Mouse (Mus musculus): Measurements from ENCODE around the gene Sema4f. TPM values are rescaled to one million over a fixed set of nuclear protein-coding genes. Genes with fewer than 3 reads are reported as not detected.

The Sema4f gene
- total RNA-seq (2015) (1.4 and 2.5 TPM in 2 replicates), total RNA-seq (2017) (0.29 and 1.6 TPM in 2 replicates)

DNA sequence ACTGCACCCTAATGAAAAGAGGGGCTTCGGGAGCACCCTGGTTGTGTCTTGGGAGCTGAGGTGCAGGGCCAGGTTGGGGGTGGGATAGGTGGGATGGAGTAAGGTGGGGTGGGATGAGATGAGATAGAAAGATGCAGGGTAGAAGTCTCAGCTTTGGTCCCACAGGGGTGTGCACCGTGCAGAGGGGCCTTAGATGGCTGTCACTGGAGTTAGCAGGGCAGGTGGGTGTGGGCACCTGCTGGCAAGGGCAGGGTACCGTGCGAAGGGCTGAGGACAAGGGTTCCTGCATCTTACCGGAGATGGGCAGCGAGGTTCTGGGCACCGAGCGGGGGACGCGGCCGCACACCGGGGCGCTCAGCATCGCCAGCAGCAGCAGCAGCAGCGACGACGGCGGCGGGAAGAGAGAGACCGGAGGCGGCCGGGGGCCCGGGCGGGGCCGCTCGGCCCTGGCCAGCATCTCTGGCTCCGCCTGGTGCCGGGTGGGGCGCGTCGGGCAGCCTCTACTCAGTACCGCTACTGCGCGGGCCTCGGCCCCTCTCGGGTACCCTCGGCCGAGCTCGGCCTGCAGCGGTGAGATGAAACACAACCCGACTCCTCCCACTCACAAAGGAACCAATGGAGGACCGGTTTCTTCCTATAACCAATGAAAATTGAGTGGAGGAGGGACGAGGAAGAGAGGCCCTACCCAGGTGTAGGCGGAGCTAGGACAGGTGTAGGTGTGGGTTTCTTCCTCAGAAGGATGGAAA lies at the start of gene Sema4f:
Sema4f (minus strand) TSS at position 603 of the 746 bp plus-strand sequence.
- ATAC-seq (ENCODE audit: poor library complexity, severe bottlenecking), result peak; percentile 80

GRCm38 (mm10) chr6:82987411-82987971 lies 47.9 kb upstream of the Sema4f start:
- no peak for ATAC-seq (ENCODE audit: poor library complexity, severe bottlenecking)

GRCm38 (mm10) chr6:82971031-82971430 lies 31.5 kb upstream of the Sema4f start:
- peak; percentile 95 for ATAC-seq (ENCODE audit: poor library complexity, severe bottlenecking)

DNA sequence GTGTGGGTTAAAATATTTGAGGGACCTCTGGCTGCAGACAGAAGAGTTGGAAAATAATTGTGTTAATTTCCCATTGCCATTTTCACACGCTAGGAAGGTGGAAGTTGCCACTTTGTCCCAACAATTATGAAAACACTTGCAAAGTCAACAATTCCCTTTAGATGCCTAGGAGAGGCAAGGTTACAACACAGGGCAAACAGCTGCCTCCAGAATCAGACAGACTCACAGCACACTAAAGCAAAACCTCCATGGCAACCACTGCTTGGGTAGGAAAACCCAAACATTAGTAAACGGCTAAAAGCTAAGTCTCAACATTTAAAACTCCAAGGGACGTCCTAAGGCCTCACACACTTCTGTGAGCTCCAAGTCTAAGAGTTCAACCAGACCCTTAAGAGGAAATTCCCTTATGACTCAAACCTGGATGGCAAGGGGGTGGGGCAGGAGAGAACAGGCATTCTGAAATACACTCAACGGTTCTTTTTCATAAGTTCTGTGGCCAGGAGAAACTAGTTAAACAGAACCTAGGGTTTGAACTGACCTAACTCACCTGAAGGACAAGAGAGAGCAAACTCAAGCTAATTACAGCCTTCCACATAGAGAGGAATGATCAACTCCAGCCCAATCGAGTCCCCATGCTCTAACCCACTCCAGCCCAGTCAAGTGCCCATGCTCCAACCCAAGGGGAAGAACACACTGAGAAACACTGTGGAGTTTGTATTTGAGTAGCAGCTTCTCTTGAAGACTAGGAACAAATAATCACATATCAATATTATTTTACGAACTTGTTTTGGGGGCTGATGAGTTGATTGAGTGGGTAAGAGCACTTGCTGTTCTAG lies 29.9 kb upstream of the Sema4f start:
- ATAC-seq (ENCODE audit: poor library complexity, severe bottlenecking), result no peak

- ATAC-seq (ENCODE audit: poor library complexity, severe bottlenecking), result no peak
Measured at GRCm38 (mm10) chr6:82961664-82962063, 22.1 kb upstream of the Sema4f start.

GRCm38 (mm10) chr6:82956553-82957251 lies 17.1 kb upstream of the Sema4f start:
- ATAC-seq (ENCODE audit: poor library complexity, severe bottlenecking), result peak; percentile 43

- no peak for ATAC-seq (ENCODE audit: poor library complexity, severe bottlenecking)
Measured at GRCm38 (mm10) chr6:82946651-82947050, 7.1 kb upstream of the Sema4f start, which contains the start of gene M1ap. TSS of gene M1ap (plus strand) at chr6:82946902.

DNA sequence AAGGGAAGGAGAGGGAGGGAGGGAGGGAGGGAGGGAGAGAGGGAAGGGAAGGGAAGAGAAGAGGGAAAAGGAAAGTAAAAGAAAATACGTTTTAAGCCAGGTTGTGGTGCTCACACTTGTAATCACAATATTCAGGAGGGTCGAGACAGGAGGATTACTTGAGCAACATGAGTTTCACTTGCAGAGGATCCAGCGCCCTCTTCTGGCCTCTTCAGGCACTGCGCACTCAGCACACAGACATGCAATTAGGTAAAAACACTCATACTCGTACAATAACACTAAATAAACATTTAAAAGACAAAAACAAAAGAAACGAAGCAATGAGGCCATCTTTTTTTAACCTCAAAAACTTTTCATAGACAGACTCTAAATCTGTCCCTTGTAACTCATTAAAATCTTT lies 6.2 kb upstream of the Sema4f start:
- ATAC-seq (ENCODE audit: poor library complexity, severe bottlenecking), result peak; percentile 47; the same call in 1 of the 2 replicates

- ATAC-seq (ENCODE audit: poor library complexity, severe bottlenecking), result peak; percentile 89
Measured at GRCm38 (mm10) chr6:82940765-82941164, 1.2 kb upstream of the Sema4f start.

GRCm38 (mm10) chr6:82934616-82935230 lies 4.8 kb downstream of the Sema4f start:
- no peak for ATAC-seq (ENCODE audit: poor library complexity, severe bottlenecking)

- no peak for ATAC-seq (ENCODE audit: poor library complexity, severe bottlenecking)
Measured at GRCm38 (mm10) chr6:82927617-82928016, 12.0 kb downstream of the Sema4f start.

DNA sequence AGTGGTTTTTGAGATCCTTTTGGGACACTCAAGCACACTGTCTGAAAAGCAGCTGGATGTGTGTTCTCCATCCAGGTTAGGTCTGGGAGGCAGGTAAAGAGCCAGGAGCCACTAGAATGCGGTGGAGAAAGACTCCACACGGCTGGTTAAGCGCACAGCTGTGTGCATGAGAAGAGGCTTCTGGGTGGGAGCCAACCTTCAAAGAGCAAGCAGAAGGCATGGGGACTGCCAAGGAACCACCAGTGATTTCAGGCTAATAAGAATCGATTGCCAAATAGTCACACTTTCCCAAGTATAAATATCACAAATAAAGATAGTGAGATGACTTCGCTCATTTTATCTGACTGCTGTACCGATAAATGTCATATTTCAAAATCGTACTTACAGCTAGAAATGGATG lies 13.0 kb downstream of the Sema4f start:
- ATAC-seq (ENCODE audit: poor library complexity, severe bottlenecking), result no peak

GRCm38 (mm10) chr6:82926106-82926505 lies 13.5 kb downstream of the Sema4f start:
- ATAC-seq (ENCODE audit: poor library complexity, severe bottlenecking), result no peak

- ATAC-seq (ENCODE audit: poor library complexity, severe bottlenecking), result no peak
Measured at GRCm38 (mm10) chr6:82925005-82925404, 14.6 kb downstream of the Sema4f start.

DNA sequence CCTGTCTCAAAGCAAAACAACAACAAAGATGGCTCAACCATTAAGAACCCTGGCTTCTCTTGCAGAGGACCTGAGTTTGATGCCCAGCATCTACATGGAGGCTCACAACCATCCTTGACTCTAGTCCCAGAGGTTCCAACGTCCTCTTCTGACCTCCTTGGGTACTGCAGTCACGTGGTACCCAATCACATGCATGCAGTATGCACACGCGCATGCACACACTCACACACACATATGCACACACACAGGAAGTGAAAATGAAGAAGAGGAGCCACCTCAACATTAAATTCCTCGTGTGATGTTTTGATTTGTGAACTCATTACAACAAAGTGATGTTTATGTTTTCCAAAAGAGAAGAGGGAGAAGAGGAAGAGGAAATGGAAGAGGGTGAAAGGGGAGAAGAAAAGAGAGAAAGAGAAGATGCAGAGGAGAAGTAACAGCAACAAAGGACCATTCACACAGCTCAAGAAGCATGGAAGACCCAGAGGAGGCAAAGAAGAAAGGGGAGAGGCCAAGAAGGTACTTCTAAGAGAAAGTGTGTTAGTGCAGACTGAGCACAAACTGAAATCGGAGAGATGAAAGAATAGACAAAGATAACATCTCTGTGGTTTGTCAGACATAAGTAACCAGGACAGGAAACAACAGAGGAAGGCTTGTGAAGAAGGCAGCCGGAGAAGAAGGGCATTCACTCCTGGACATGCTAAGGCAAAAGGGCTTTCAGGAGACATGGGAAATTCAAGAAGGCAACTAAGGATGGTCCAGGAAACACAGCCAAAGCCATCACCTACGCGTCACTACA lies 17.9 kb downstream of the Sema4f start:
- ATAC-seq (ENCODE audit: poor library complexity, severe bottlenecking), result peak; percentile 19; the same call in 1 of the 2 replicates

DNA sequence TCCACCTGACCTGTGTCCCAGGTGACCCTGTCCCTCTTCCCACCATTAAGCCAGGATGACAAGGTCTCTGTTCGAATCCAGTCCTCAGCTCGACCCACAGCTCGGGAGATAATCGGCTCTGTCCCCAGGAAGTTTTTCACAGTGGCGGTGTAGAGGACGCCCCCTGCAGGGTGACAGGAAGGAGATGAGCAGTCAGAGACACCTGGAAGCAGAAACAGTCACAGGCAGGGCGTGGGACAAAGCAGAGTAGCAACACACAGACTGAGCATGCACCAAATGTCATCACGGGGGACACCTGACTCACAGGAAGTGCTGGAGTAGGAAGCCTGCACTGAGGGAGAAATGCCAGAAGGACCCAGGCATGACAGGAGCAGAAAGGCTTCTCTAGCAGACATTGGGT lies 20.0 kb downstream of the Sema4f start:
- no peak for ATAC-seq (ENCODE audit: poor library complexity, severe bottlenecking)

- ATAC-seq (ENCODE audit: poor library complexity, severe bottlenecking), result no peak
Measured at GRCm38 (mm10) chr6:82918371-82918770, 21.2 kb downstream of the Sema4f start.

GRCm38 (mm10) chr6:82917778-82918129 lies 21.8 kb downstream of the Sema4f start:
- 0 out of 2 replicates have a peak, but pooled peaks have one; percentile 22 for ATAC-seq (ENCODE audit: poor library complexity, severe bottlenecking)

DNA sequence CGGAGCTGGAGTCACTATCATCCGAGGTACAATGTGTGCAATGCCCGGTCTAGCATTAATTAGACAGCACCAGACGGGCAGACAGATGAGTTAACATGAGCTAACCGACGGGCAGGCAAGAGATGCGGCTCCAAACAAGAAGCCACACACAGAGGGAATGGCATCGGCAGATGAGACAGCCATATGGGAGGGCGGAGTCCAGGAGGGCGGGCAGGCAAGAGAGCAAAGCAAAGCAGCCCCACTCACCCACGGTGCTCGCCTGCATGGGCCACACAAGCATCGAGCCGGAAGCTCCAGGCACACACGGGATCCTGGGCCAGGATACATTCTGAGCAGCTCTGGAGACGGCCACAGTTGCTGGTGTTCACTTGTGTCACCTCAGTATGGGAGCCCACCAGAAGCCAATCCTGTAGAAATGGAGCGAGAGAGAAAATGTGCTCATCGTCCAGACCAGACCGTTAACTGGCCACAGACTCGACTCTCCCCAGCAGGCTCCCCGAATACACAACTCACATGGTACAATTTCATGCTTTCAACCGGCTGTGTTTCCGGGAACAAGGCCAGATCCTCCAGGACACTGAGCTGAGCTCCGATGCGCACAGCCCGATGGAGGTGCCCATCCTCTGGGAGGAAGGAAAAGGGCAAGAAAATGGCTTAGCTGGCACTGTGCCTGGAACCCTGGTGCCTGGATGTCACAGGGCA lies 22.3 kb downstream of the Sema4f start:
- no peak for ATAC-seq (ENCODE audit: poor library complexity, severe bottlenecking)
